Mouse (Mus musculus): ENCODE results near the gene Rxrb. TPM values are rescaled to one million over a fixed set of nuclear protein-coding genes. Genes with fewer than 3 reads are reported as not detected.
"Not testable (repeated sequence)": the region's sequence is repeated elsewhere in the genome, so short reads cannot be mapped to it uniquely, and the experiment has no call there.

Gene Rxrb
- polyA plus RNA-seq (2015; fragmentation: Nextera tagmentation; extraction: Ambion mirVana), result 50.5 and 53.0 TPM in 2 replicates

DNA sequence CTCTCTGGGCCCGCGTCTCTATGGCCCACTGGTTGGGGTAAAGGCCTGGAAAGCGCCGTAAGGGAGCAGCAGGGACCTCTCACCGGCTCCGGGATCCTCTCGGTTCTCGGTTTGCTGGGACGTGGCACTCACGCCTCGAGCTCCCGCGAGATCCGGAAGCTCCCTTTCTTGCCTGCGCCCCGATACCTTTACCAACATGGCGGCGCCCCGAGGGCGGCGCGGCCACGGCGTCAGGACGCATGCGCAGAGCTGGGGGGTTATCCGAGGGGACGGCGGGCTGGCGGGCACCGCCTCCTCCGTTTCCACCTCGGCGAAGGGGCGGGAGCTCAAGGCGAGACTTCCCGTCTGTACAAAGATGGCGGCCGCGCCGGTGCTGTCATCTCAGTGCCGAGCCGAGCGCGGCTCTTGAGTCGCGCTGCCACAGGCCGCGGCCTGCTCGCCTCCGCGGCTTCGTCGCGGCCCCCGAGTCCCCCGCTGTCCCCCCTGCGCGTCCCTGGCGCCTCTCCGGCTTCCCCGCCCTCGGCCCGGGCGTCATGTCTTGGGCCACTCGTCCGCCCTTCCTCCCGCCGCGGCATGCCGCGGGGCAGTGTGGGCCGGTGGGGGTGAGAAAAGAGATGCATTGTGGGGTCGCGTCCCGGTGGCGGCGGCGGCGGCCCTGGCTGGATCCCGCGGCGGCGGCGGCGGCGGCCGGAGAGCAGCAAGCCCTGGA lies at the start of gene Rxrb, which contains the start of gene Slc39a7:
TSS of gene Rxrb (plus strand) at position 348 of the 709 bp plus-strand sequence.
TSS of gene Slc39a7 (minus strand) at position 218 of the 709 bp plus-strand sequence.
- H3K27ac ChIP-seq, result peak within 1 kb of the TSS; percentile 99
- no peaks in the 10 kb centered on the region for H3K27me3 ChIP-seq
- peak within 1 kb of the TSS; percentile 81 for H3K4me2 ChIP-seq
- H3K4me1 ChIP-seq, result peaks cover 52% of the 10 kb centered on the region
- no peaks in the 10 kb centered on the region for H3K9me3 ChIP-seq (replicated peaks)
- under 1% methylated on average over 88 of the region's 88 CpGs for WGBS
- peaks cover 48% of the 10 kb centered on the region for H3K36me3 ChIP-seq
- peak within 1 kb of the TSS; percentile 92 for H3K9ac ChIP-seq
- peak within 1 kb of the TSS; percentile 75 for H3K4me3 ChIP-seq (replicated peaks)
- ATAC-seq (replicated peaks; ENCODE audit: low FRiP score), result peak; percentile 78

DNA sequence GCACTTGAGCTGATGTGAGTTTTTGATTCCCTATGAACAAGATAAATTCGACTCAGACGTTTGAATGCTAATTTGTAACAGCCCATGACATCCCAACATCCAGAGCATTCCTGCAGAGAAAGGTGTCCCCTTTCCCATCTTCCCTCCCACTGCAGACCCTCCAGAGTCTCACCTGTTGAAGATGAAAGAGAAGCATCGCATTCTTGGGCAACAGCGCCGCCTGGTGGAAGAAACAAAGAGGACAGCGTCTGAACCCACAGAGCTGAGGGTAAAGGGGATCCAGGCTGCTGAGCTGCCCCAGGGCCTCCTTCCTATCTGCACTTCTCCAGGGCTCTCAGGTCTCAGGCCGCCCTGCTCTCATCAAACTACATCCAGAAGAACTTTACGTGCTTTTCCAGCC lies 49.5 kb upstream of the Rxrb start:
- not testable (repeated sequence) for H3K36me3 ChIP-seq; H3K27ac ChIP-seq; H3K9ac ChIP-seq; H3K4me3 ChIP-seq (replicated peaks); H3K9me3 ChIP-seq (replicated peaks); ATAC-seq (replicated peaks; ENCODE audit: low FRiP score)
- Histone ChIP-seq H3K4me2 (peak overlapping the region; percentile 81), H3K27me3 (peaks cover 39% of the 10 kb centered on the region), H3K4me1 (peaks cover 30% of the 10 kb centered on the region)
- 11% methylated on average over 8 of the region's 8 CpGs for WGBS

DNA sequence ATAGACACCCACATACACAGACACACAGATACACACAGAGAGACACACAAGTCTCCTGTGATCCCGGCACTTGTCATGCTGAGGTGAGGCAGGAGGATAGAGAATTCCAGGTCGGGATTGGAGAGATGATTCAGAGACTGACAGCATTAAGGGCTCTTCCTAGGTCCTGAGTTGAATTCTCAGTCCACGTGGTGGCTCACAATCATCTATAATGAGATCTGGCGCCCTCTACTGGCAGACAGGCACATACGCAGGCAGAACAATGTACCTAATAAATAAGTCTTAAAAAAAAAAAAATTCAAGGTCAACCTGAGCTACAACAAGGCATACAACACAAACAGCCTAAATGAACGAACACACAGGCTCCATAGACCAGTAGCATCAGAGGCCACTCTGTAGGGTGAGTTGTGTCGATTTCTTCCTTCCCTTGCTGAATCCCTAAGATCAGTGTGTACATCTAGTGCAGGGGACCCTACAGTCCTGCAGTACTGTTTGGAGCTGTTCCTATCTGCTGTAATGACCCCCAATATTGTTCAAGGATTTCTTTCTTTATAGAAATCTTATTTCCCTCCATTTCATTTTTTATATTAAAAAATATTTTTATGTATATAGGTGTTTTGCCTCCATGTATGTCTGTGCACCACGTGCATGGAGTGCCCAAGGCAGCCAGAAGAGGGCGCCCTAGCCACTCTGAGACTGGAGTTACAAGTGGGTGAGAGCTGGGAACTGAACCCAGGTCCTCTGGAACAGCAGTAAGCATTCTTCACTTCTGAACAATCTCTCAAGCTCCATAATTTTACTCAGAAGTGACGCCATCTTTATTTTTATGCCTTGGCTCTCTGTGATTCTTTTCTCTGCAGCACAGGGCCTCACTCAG lies 39.6 kb upstream of the Rxrb start:
- 33% methylated on average over 10 of the region's 10 CpGs for WGBS
- H3K9me3 ChIP-seq (replicated peaks), result no peaks in the 10 kb centered on the region
- no peak overlapping the region for H3K4me3 ChIP-seq (replicated peaks)
- no peaks in the 10 kb centered on the region for H3K4me1 ChIP-seq
- ATAC-seq (replicated peaks; ENCODE audit: low FRiP score), result no peak
- no peak overlapping the region for H3K27ac ChIP-seq
- H3K9ac ChIP-seq, result no peak overlapping the region
- H3K4me2 ChIP-seq, result no peak overlapping the region
- H3K36me3 ChIP-seq, result no peaks in the 10 kb centered on the region
- H3K27me3 ChIP-seq, result peaks cover 8% of the 10 kb centered on the region

DNA sequence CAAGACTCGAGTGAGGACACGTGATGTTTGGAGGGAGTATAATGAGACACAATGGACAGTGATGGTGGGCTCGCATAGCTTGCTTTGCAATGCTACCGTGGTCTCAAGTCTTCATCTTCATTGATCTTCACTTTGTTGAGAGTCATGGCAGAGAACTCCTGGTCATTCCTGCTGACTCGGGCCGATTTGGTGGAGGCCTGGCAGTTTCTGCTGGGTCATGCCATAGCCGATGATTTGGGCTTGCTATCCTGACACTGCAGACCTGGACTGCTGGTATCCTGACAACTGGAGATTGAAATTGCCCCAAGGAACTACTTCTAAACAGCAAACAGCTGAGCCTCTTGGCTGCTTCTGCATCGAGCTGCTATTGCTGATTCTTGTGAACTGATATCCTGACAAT lies 36.7 kb upstream of the Rxrb start:
- H3K9me3 ChIP-seq (replicated peaks), result no peaks in the 10 kb centered on the region
- no peaks in the 10 kb centered on the region for H3K36me3 ChIP-seq
- H3K27ac ChIP-seq, result no peak overlapping the region
- peaks cover 9% of the 10 kb centered on the region for H3K4me1 ChIP-seq
- no peak for ATAC-seq (replicated peaks; ENCODE audit: low FRiP score)
- peaks cover 29% of the 10 kb centered on the region for H3K27me3 ChIP-seq
- 87% methylated on average over 8 of the region's 8 CpGs for WGBS
- no peak overlapping the region for H3K4me3 ChIP-seq (replicated peaks)
- H3K9ac ChIP-seq, result no peak overlapping the region
- no peak overlapping the region for H3K4me2 ChIP-seq

DNA sequence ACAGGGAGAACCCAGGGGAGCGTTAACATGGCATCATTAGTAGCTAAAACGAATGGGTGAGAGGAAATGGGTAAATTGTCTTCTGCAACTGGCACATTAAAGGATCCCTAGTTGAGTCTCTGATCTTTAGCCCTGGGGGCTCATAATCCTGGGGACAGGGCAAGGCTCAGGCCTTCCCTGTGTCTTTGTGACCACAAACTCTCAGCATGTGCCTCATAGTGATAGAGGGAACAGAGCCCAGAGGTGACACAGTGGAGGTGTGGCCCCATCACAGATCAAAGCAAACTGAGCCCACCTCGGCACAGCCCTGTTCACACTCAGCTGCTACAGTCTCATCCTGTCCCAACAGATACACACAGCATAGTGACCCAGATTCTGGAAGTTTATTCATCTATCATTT lies 36.0 kb upstream of the Rxrb start:
- ATAC-seq (replicated peaks; ENCODE audit: low FRiP score), result no peak
- Histone ChIP-seq H3K27me3 (peaks cover 36% of the 10 kb centered on the region), H3K9ac (no peak overlapping the region), H3K36me3 (no peaks in the 10 kb centered on the region), H3K4me3 (replicated peaks) (no peak overlapping the region), H3K4me2 (no peak overlapping the region), H3K4me1 (peaks cover 15% of the 10 kb centered on the region), H3K27ac (no peak overlapping the region), H3K9me3 (replicated peaks) (no peaks in the 10 kb centered on the region)
- WGBS, result 32% methylated on average over 3 of the region's 3 CpGs

DNA sequence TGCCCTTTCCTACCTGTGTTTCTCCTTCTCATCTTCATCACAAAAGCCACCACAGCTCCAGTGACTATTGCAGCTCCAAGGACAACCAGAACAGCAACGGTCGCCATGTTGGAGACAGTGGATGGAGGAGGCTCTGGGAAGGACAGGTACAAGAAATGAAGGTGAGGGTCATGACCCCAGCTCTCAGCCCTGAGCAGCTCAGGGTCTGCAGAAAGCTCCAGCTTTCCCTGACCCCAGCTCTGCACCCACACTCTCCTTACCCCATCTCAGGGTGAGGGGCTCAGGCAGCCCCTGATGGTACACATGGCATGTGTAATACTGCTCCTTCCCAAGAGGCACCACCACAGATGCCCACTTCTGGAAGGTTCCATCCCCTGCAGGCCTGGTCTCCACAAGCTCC lies 34.6 kb upstream of the Rxrb start:
- 88% methylated on average over 2 of the region's 2 CpGs for WGBS
- H3K4me3 ChIP-seq (replicated peaks); H3K4me2 ChIP-seq; H3K36me3 ChIP-seq; H3K9me3 ChIP-seq (replicated peaks); ATAC-seq (replicated peaks; ENCODE audit: low FRiP score); H3K27ac ChIP-seq; H3K9ac ChIP-seq: not testable (repeated sequence)
- Histone ChIP-seq H3K27me3 (peaks cover 49% of the 10 kb centered on the region), H3K4me1 (peaks cover 15% of the 10 kb centered on the region)

DNA sequence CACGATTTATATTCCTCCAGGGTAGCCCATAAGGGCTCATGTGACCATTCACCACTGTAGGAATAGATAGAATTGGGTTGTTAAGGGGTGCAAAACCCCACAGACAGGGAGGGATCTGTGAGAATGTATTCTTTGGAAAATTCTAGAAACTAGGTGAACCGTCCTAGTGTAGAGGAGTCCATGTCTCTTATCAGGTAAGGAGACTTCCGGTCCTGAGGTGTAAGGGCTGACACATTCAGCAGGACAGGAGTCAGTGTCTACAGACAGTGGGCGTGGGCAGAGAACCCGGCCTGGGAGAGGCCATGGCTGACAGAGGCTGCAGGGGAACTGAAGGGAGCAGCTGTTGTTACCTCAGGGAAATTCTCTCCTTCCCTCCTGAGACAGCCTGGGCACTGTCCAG lies 32.9 kb upstream of the Rxrb start:
- H3K36me3 ChIP-seq; H3K9ac ChIP-seq; H3K27ac ChIP-seq; H3K4me2 ChIP-seq; ATAC-seq (replicated peaks; ENCODE audit: low FRiP score); H3K4me3 ChIP-seq (replicated peaks); H3K9me3 ChIP-seq (replicated peaks): not testable (repeated sequence)
- WGBS, result 54% methylated on average over 5 of the region's 5 CpGs
- Histone ChIP-seq H3K4me1 (peaks cover 15% of the 10 kb centered on the region), H3K27me3 (peaks cover 54% of the 10 kb centered on the region)

DNA sequence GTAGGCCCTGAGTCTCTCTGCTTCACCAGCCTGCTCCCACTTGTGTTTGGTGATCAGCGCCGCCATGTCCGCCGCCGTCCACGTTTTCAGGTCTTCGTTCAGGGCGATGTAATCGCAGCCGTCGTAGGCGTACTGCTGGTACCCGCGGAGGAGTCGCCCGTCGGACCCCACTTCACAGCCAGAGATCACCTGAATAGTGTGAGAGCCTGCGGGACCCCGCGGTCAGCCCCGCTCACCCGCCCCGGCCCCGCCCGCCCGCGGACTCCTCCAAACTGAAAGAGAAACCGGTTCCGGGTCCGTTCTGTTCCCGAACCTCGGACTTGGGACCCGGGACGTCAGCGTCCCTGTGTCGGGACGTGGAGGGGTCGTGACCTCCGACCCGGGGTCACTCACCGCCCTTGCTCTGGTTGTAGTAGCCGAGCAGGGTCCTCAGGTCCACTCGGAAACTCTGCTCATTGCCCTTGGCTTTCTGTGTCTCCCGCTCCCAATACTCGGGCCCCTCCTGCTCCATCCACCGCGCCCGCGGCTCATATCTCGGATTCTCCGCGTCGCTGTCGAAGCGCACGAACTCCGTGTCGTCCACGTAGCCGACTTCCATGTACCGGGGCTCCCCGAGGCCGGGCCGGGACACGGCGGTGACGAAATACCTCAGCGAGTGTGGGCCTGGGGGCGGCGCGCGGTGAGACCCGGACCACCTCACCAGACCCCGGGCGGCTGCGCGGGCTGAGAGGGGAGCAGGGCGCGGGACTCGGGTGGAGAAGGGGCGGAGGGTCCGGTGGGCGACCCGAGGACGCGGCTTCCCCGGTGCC lies 32.1 kb upstream of the Rxrb start:
- Histone ChIP-seq H3K9me3 (replicated peaks) (no peaks in the 10 kb centered on the region), H3K36me3 (no peaks in the 10 kb centered on the region), H3K4me2 (peak overlapping the region; percentile 97), H3K27ac (no peak overlapping the region), H3K4me3 (replicated peaks) (peak overlapping the region; percentile 59), H3K9ac (peak overlapping the region; percentile 37), H3K4me1 (peaks cover 15% of the 10 kb centered on the region), H3K27me3 (peaks cover 58% of the 10 kb centered on the region)
- ATAC-seq (replicated peaks; ENCODE audit: low FRiP score), result peak; percentile 65
- WGBS, result 1% methylated on average over 87 of the region's 87 CpGs

DNA sequence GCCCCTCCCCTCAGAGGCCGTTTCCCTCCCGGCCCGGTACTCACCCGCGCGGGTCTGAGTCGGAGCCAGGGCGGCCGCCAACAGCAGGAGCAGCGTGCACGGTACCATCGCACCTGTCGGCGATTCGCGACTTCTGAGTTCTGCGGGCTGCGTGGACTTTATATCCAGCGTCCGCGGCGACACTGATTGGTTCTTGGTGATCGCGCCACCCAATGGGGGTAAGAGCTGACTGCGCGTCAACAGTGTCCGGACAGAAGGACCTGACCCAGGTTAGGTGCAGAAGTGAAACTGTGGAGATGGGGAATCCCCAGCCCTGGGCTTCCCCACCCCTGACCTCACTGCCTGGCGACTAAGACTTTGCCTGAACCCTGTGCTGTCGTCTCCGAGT lies 31.5 kb upstream of the Rxrb start, which contains the start of gene H2-K1:
TSS of gene H2-K1 (minus strand) at position 198 of the 388 bp plus-strand sequence.
- WGBS, result under 1% methylated on average over 26 of the region's 30 CpGs
- Histone ChIP-seq H3K9me3 (replicated peaks) (no peaks in the 10 kb centered on the region), H3K4me2 (peak within 1 kb of the TSS; percentile 97), H3K27ac (no peak within 1 kb of the TSS), H3K4me1 (peaks cover 15% of the 10 kb centered on the region), H3K4me3 (replicated peaks) (peak within 1 kb of the TSS; percentile 59), H3K9ac (peak within 1 kb of the TSS; percentile 37), H3K27me3 (peaks cover 59% of the 10 kb centered on the region), H3K36me3 (no peaks in the 10 kb centered on the region)
- ATAC-seq (replicated peaks; ENCODE audit: low FRiP score), result peak; percentile 92

DNA sequence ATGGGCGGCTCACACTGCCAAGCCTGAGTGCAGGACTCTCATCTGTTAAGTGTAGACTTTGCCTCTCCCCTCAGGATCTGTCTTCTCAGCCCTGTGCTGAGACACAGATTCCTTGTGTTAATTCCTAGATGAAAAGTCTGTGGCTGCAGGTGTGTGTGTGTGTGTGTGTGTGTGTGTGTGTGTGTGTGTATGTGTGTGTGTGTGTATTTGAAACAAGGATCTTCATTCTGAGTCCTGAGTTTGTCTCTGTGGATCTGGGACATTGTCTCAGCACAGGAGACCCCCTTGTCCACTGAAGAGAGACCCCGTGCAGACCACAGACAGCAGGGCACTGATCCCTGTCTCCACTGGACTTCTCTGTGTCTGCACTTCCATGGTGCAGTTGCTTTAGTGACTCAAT lies 30.8 kb upstream of the Rxrb start:
- H3K4me3 ChIP-seq (replicated peaks); H3K9me3 ChIP-seq (replicated peaks); H3K27ac ChIP-seq; H3K36me3 ChIP-seq; ATAC-seq (replicated peaks; ENCODE audit: low FRiP score): not testable (repeated sequence)
- Histone ChIP-seq H3K4me2 (peak overlapping the region; percentile 97), H3K4me1 (peaks cover 15% of the 10 kb centered on the region), H3K9ac (0 out of 2 replicates have a peak overlapping the region, but pooled peaks have one; percentile 37), H3K27me3 (peaks cover 65% of the 10 kb centered on the region)
- 67% methylated on average over 2 of the region's 2 CpGs for WGBS

DNA sequence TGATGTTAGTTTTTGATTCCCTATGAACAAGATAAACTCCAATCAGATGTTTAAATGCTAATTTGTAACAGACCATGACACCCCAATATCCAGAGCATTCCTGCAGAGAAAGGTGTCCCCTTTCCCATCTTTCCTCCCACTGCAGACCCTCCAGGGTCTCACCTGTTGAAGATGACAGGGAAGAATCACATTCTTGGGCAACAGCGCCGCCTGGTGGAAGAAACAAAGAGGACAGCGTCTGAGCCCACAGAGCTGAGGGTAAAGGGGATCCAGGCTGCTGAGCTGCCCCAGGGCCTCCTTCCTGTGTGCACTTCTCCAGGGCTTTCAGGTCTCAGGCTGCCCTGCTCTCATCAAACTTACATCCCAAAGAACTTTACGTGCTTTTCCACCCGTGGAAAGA lies 28.2 kb upstream of the Rxrb start:
- Histone ChIP-seq H3K9ac (no peak overlapping the region), H3K4me1 (peaks cover 15% of the 10 kb centered on the region), H3K4me3 (replicated peaks) (no peak overlapping the region), H3K27ac (no peak overlapping the region), H3K36me3 (no peaks in the 10 kb centered on the region), H3K4me2 (no peak overlapping the region), H3K27me3 (peaks cover 60% of the 10 kb centered on the region), H3K9me3 (replicated peaks) (no peaks in the 10 kb centered on the region)
- 7% methylated on average over 5 of the region's 5 CpGs for WGBS
- ATAC-seq (replicated peaks; ENCODE audit: low FRiP score), result no peak
